Mouse (Mus musculus) CH12.LX (cell line): Measurements from ENCODE around the gene Ttc30a2. TPM values are rescaled to one million over a fixed set of nuclear protein-coding genes. Genes with fewer than 3 reads are reported as not detected.

Source experiments
- DNase-seq: peaks from one replicate; pipeline ENCODE4 v3.0.0-alpha.2; 2013; ENCODE audit errors: extremely low read depth
- H3K27ac ChIP-seq: 2 replicates; pipeline ENCODE4 v1.5.1; 2012; ENCODE audit warnings: low read depth, mild to moderate bottlenecking, control low read depth, moderate library complexity; ENCODE audit not compliant: insufficient read depth
- H3K27me3 ChIP-seq: replicated peaks from 2 replicates; pipeline ENCODE3; 2012; ENCODE audit warnings: inconsistent platforms
- H3K36me3 ChIP-seq, 2 experiments: replicated peaks in 1 of 2; 2 replicates each; pipeline versions ENCODE3 to v1.6.1; 2012; ENCODE audit warnings: inconsistent platforms in 1 of 2, low read length in 1 of 2, mild to moderate bottlenecking in 1 of 2, mixed read lengths in 1 of 2, moderate library complexity in 1 of 2; ENCODE audit not compliant: control insufficient read depth in 1 of 2, insufficient read depth in 1 of 2
- H3K4me1 ChIP-seq, 2 experiments: 2 replicates each; pipeline ENCODE4 v1.6.1; 2012; ENCODE audit warnings: inconsistent platforms in 1 of 2, moderate library complexity in 1 of 2; ENCODE audit not compliant: insufficient read depth in 2 of 2, control insufficient read depth in 1 of 2
- H3K4me2 ChIP-seq: 2 replicates; pipeline ENCODE4 v1.6.1; 2012; ENCODE audit warnings: low read depth, mild to moderate bottlenecking, control low read depth; ENCODE audit not compliant: poor library complexity, insufficient read depth, severe bottlenecking
- H3K4me3 ChIP-seq, 3 experiments: fragments of 150-350 bp in 1 of 3; sonication (generic) in 1 of 3; replicated peaks in 1 of 3; 2 replicates each; pipeline versions ENCODE3 to v1.5.1; 2011 to 2012; ENCODE audit warnings: low read depth in 2 of 3, low read length in 2 of 3, mild to moderate bottlenecking in 2 of 3, moderate library complexity in 2 of 3, control low read depth in 1 of 3, improper control_type of control experiment in 1 of 3, inconsistent platforms in 1 of 3, mixed read lengths in 1 of 3; ENCODE audit not compliant: poor library complexity in 1 of 3
- H3K79me2 ChIP-seq: replicated peaks from 2 replicates; pipeline ENCODE4 v1.6.1; 2012; ENCODE audit warnings: mild to moderate bottlenecking, moderate library complexity; ENCODE audit not compliant: control insufficient read depth, poor library complexity, insufficient read depth, severe bottlenecking; ENCODE audit errors: extremely low read depth
- H3K9ac ChIP-seq: 2 replicates; pipeline ENCODE4 v1.6.1; 2012; ENCODE audit warnings: low read depth, mild to moderate bottlenecking, control low read depth, moderate library complexity; ENCODE audit not compliant: insufficient read depth
- H3K9me3 ChIP-seq: replicated peaks from 2 replicates; pipeline ENCODE3; 2012; ENCODE audit warnings: low read length, inconsistent platforms, mixed read lengths
- BHLHE40 ChIP-seq: IDR thresholded peaks from 2 replicates; pipeline ENCODE4 v1.6.1; 2011; ENCODE audit warnings: mild to moderate bottlenecking, low read depth, low read length, improper control_type of control experiment
- CHD1 ChIP-seq: IDR thresholded peaks from 2 replicates; pipeline ENCODE4 v1.6.1; 2012; ENCODE audit warnings: low read depth, low read length, improper control_type of control experiment, inconsistent platforms
- ELF1 ChIP-seq: IDR thresholded peaks from 2 replicates; pipeline ENCODE4 v1.6.1; 2014; ENCODE audit warnings: low read depth, mild to moderate bottlenecking, inconsistent platforms, low read length, improper control_type of control experiment
- EP300 ChIP-seq: IDR thresholded peaks from 2 replicates; pipeline ENCODE4 v1.6.1; 2011; ENCODE audit warnings: low read length, improper control_type of control experiment
- HCFC1 ChIP-seq: IDR thresholded peaks from 2 replicates; pipeline ENCODE4 v1.6.1; 2012; ENCODE audit warnings: low read depth, mild to moderate bottlenecking, inconsistent platforms, low read length, improper control_type of control experiment
- IRF4 ChIP-seq: IDR thresholded peaks from 2 replicates; pipeline ENCODE4 v1.6.1; 2014; ENCODE audit warnings: low read depth, mild to moderate bottlenecking, inconsistent platforms, low read length, improper control_type of control experiment
- JUND ChIP-seq: conservative IDR thresholded peaks from 2 replicates; pipeline ENCODE4 v1.6.1; 2011; ENCODE audit warnings: low read depth, low read length, improper control_type of control experiment
- MAFK ChIP-seq: IDR thresholded peaks from 2 replicates; pipeline ENCODE4 v1.6.1; 2011; ENCODE audit warnings: low read length, improper control_type of control experiment; ENCODE audit not compliant: insufficient replicate concordance
- MXI1 ChIP-seq: IDR thresholded peaks from 2 replicates; pipeline ENCODE4 v1.6.1; 2011; ENCODE audit warnings: mild to moderate bottlenecking, low read depth, low read length, improper control_type of control experiment
- POLR2AphosphoS2 ChIP-seq: IDR thresholded peaks from 2 replicates; pipeline ENCODE4 v1.6.1; 2011; ENCODE audit warnings: low read depth, low read length, improper control_type of control experiment
- RAD21 ChIP-seq: IDR thresholded peaks from 2 replicates; pipeline ENCODE4 v1.6.1; 2011; ENCODE audit warnings: low read depth, mild to moderate bottlenecking, low read length, improper control_type of control experiment, moderate library complexity
- RCOR1 ChIP-seq: conservative IDR thresholded peaks from 2 replicates; pipeline ENCODE4 v1.6.1; 2012; ENCODE audit warnings: low read depth, mild to moderate bottlenecking, inconsistent platforms, low read length, improper control_type of control experiment
- SMC3 ChIP-seq: IDR thresholded peaks from 2 replicates; pipeline ENCODE4 v1.6.1; 2011; ENCODE audit warnings: low read depth, low read length, improper control_type of control experiment
- TBP ChIP-seq: conservative IDR thresholded peaks from 2 replicates; pipeline ENCODE4 v1.6.1; 2011; ENCODE audit warnings: low read depth, low read length, improper control_type of control experiment
- TCF12 ChIP-seq: IDR thresholded peaks from 2 replicates; pipeline ENCODE4 v1.6.1; 2014; ENCODE audit warnings: low read depth, mild to moderate bottlenecking, inconsistent platforms, low read length, improper control_type of control experiment
- USF1 ChIP-seq: IDR thresholded peaks from 2 replicates; pipeline ENCODE4 v1.6.1; 2014; ENCODE audit warnings: low read depth, mild to moderate bottlenecking, inconsistent platforms, low read length, improper control_type of control experiment
- USF2 ChIP-seq: conservative IDR thresholded peaks from 2 replicates; pipeline ENCODE4 v1.6.1; 2011; ENCODE audit warnings: low read depth, low read length, improper control_type of control experiment
- dilution Hi-C: fragments of 300-500 bp; cut with MboI; formaldehyde crosslinking; loops from 2 replicates; pipeline ENCODE4 v1.14.3; 2020; ENCODE audit warnings: low sequenced_read_pairs; ENCODE audit not compliant: extremely low pct_unique_long_range_greater_than_20kb, extremely low pct_ligation_motif_present
- in situ Hi-C: fragments of 300-500 bp; cut with MboI; formaldehyde crosslinking; loops from 3 replicates; pipeline ENCODE4 v1.14.3; 2019; ENCODE audit warnings: low sequenced_read_pairs, low pct_ligation_motif_present, low pct_unique_long_range_greater_than_20kb, mixed read lengths
- polyA plus RNA-seq: library from polyadenylated mRNA; unstranded; fragments of >175 nt; gene quantifications from 2 replicates; pipeline ENCODE4 v1.2.1, GENCODE M21; 2012; ENCODE audit warnings: low read depth; ENCODE audit not compliant: insufficient read length
- total RNA-seq, 2 experiments: library from RNA; depleted of rRNA; stranded (reverse); fragments of 300-350 nt in 1 of 2; fragments of >200 nt in 1 of 2; gene quantifications; 2 replicates each; pipeline ENCODE4 v1.2.3; 2012 to 2014

The Ttc30a2 gene
- total and polyA plus RNA-seq, 3 experiments, result not detected

- no peak overlapping the region for H3K4me2 ChIP-seq
- H3K79me2 ChIP-seq, result no peaks in the 10 kb centered on the region
- dilution Hi-C loops, result no loop called here
- H3K27me3 ChIP-seq, result no peaks in the 10 kb centered on the region
- in situ Hi-C loops, result loop anchor here (10.0 kb wide), 1 partner anchor 176 kb away; no protein-coding TSS in a partner anchor
- H3K4me3 ChIP-seq, result no peak overlapping the region
- no peak overlapping the region for H3K27ac ChIP-seq
- TF ChIP-seq USF2, result no peak
- TF ChIP-seq BHLHE40, result no peak
- TF ChIP-seq RAD21, result no peak
- no peak for TF ChIP-seq ELF1
- TF ChIP-seq CHD1, result no peak
- no peak for TF ChIP-seq TCF12
- TF ChIP-seq POLR2AphosphoS2, result no peak
- no peak for TF ChIP-seq RCOR1
- TF ChIP-seq IRF4, result no peak
- TF ChIP-seq EP300, result no peak
- TF ChIP-seq USF1, result no peak
- TF ChIP-seq JUND, result no peak
- no peak for TF ChIP-seq SMC3
- TF ChIP-seq MXI1, result no peak
- H3K9ac ChIP-seq, result no peak overlapping the region
- DNase-seq, result no peak
- peaks cover 0 to 12% of the 10 kb centered on the region in 2 experiments; a peak in 2 of 4 replicates for H3K4me1 ChIP-seq
- H3K9me3 ChIP-seq, result no peaks in the 10 kb centered on the region
- no peaks in the 10 kb centered on the region for H3K36me3 ChIP-seq
These were observed 17.3 kb downstream of the Ttc30a2 start for GRCm38 (mm10) chr2:75960366-75961330.

GRCm38 (mm10) chr2:75959850-75960365 is 18.1 kb downstream of the Ttc30a2 start:
- H3K4me1 ChIP-seq, result peaks cover 0 to 11% of the 10 kb centered on the region in 2 experiments; a peak in 2 of 4 replicates
- no peaks in the 10 kb centered on the region for H3K36me3 ChIP-seq
- TF ChIP-seq MAFK, result no peak
- TF ChIP-seq EP300, result no peak
- no peak for TF ChIP-seq TCF12
- no peak for TF ChIP-seq SMC3
- no peak for TF ChIP-seq HCFC1
- no peak for TF ChIP-seq TBP
- TF ChIP-seq RCOR1, result no peak
- no peak for TF ChIP-seq CHD1
- no peak for TF ChIP-seq USF1
- no peak overlapping the region for H3K27ac ChIP-seq
- no peak overlapping the region for H3K4me2 ChIP-seq
- DNase-seq, result no peak
- no peak overlapping the region for H3K4me3 ChIP-seq
- no peaks in the 10 kb centered on the region for H3K79me2 ChIP-seq
- in situ Hi-C loops (loop anchor here (10.0 kb wide), 3 partner anchors 75 to 345 kb away; no protein-coding TSS in a partner anchor), dilution Hi-C loops (no loop called here)
- H3K27me3 ChIP-seq, result no peaks in the 10 kb centered on the region
- H3K9ac ChIP-seq, result no peak overlapping the region
- H3K9me3 ChIP-seq, result no peaks in the 10 kb centered on the region
